ENCODE assay signal across 6 mouse cellular contexts in the genomic region with DNA sequence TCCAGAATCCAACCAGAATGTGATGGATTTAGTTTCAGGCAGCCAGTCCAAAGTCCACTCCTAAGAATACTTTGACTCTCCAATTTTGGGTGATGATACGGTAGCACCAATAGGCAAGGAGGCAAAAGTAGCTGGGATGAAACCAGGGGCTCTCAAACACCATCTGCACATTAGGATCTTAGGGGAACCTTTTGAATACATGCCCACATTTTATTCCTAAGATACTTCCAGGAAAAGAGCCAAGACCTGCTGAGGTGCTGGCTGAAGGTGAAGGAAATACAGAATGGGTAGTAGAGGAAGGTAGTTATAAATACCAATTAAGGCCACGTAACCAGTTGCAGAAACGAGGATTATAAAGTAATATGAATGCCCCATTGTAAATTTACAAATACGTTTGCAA. TPM values are rescaled to one million over a fixed set of nuclear protein-coding genes. Genes with fewer than 3 reads are reported as not detected.
A peak's percentile ranks its signal among the peaks of the same experiment; 100 is the strongest.
DNase-seq lines count a peak whose midpoint lies in the region; ATAC-seq and TF ChIP-seq lines count a peak whose summit lies in the region.
"Not testable (repeated sequence)": the region's sequence is repeated elsewhere in the genome, so short reads cannot be mapped to it uniquely, and the experiment has no call there.

No protein-coding gene starts in this region.

- H3K9ac ChIP-seq in MEL (ENCODE audit: control insufficient read depth, low read depth, low read length, poor library complexity, severe bottlenecking) = peak overlapping the region; percentile 2; the same call in 1 of the 2 replicates
- H3K9ac ChIP-seq in forebrain, embryonic 13.5 days; liver, embryonic 12.5 days; liver, embryonic 14.5 days (replicated peaks); liver, postnatal 0 days (replicated peaks): not testable (repeated sequence)

- not testable (repeated sequence) for H3K9me3 ChIP-seq in MEL (replicated peaks; ENCODE audit: insufficient read depth, low read length); forebrain, embryonic 13.5 days (replicated peaks); liver, embryonic 12.5 days (replicated peaks); liver, embryonic 14.5 days (ENCODE audit: control insufficient read depth, low read length); liver, postnatal 0 days (ENCODE audit: low read length)

- TF ChIP-seq POLR2A in MEL (IDR thresholded peaks at IDR 0.05; ENCODE audit: control insufficient read depth in 1 of 2, insufficient read depth in 1 of 2, low read depth in 1 of 2, low read length in 2 of 2, poor library complexity in 1 of 2) = not testable (repeated sequence)

- ATAC-seq in forebrain, embryonic 13.5 days; liver, embryonic 12.5 days; liver, embryonic 14.5 days (ENCODE audit: insufficient read depth); liver, postnatal 0 days: not testable (repeated sequence)

- H3K36me3 ChIP-seq in MEL (ENCODE audit: control insufficient read depth in 1 of 2, insufficient read depth in 2 of 2, low read length in 2 of 2) = peaks cover 0 to 20% of the 10 kb centered on the region in 2 experiments; a peak in 2 of 4 replicates
- H3K36me3 ChIP-seq in forebrain, embryonic 13.5 days (ENCODE audit: poor library complexity, severe bottlenecking); liver, embryonic 12.5 days; liver, embryonic 14.5 days (replicated peaks; ENCODE audit: control insufficient read depth, insufficient read depth, low read depth); liver, postnatal 0 days (replicated peaks; ENCODE audit: insufficient read depth, low read length): not testable (repeated sequence)

- H3K79me2 ChIP-seq in MEL (ENCODE audit: control insufficient read depth, insufficient read depth, low read length, poor library complexity) = not testable (repeated sequence)

- not testable (repeated sequence) for DNase-seq in MEL (ENCODE audit: low read depth, low spot score); liver, embryonic 14.5 days (ENCODE audit: low read depth in 3 of 3, low spot score in 3 of 3); liver, postnatal 0 days
- peak; percentile 30 to 57 for DNase-seq in cerebellum, postnatal 14 days

- 79% methylated on average over 2 of the region's 4 CpGs for WGBS in forebrain, embryonic 13.5 days
- 72% methylated on average over 2 of the region's 4 CpGs for WGBS in liver, embryonic 12.5 days (ENCODE audit: insufficient replicate concordance)
- WGBS in liver, embryonic 14.5 days (ENCODE audit: insufficient replicate concordance) = 69% methylated on average over 1 of the region's 4 CpGs
- 82% methylated on average over 1 of the region's 4 CpGs for WGBS in liver, postnatal 0 days (ENCODE audit: insufficient replicate concordance)

- not testable (repeated sequence) for TF ChIP-seq CTCF in MEL (IDR thresholded peaks at IDR 0.05 in 2 of 3, conservative IDR thresholded peaks at IDR 0.05 in 1 of 3; ENCODE audit: control insufficient read depth in 1 of 3, insufficient read depth in 1 of 3, low read depth in 2 of 3, low read length in 3 of 3, poor library complexity in 1 of 3, severe bottlenecking in 1 of 3); liver, embryonic 14.5 days (IDR thresholded peaks at IDR 0.05; ENCODE audit: low read depth); liver, postnatal 0 days (IDR thresholded peaks at IDR 0.05; ENCODE audit: low read depth)

- not testable (repeated sequence) for H3K27me3 ChIP-seq in MEL (ENCODE audit: control insufficient read depth in 1 of 2, insufficient read depth in 2 of 2, low read length in 2 of 2); forebrain, embryonic 13.5 days; liver, embryonic 12.5 days (replicated peaks); liver, embryonic 14.5 days (ENCODE audit: control insufficient read depth, insufficient read depth, low read length); liver, postnatal 0 days (ENCODE audit: insufficient read depth, low read length)

- H3K4me2 ChIP-seq in forebrain, embryonic 13.5 days = peak overlapping the region; percentile 14; the same call in 1 of the 2 replicates
- H3K4me2 ChIP-seq in liver, embryonic 12.5 days = peak overlapping the region; percentile 71; the same call in 1 of the 2 replicates
- H3K4me2 ChIP-seq in liver, embryonic 14.5 days (ENCODE audit: low read depth) = peak overlapping the region; percentile 75; the same call in 1 of the 2 replicates
- H3K4me2 ChIP-seq in liver, postnatal 0 days (ENCODE audit: low read depth, low read length) = 0 out of 2 replicates have a peak overlapping the region, but pooled peaks have one; percentile 10

- TF ChIP-seq EP300 in MEL (IDR thresholded peaks at IDR 0.05; ENCODE audit: low read depth in 1 of 2, low read length in 2 of 2); liver, embryonic 14.5 days (IDR thresholded peaks at IDR 0.05; ENCODE audit: low read depth); liver, postnatal 0 days (IDR thresholded peaks at IDR 0.05; ENCODE audit: low read depth): not testable (repeated sequence)

- H3K4me1 ChIP-seq in MEL (ENCODE audit: control insufficient read depth in 1 of 2, insufficient read depth in 2 of 2, low read length in 2 of 2) = peaks cover 12 to 26% of the 10 kb centered on the region in 2 experiments
- H3K4me1 ChIP-seq in forebrain, embryonic 13.5 days = peaks cover 15% of the 10 kb centered on the region
- peaks cover 36% of the 10 kb centered on the region for H3K4me1 ChIP-seq in liver, embryonic 12.5 days
- H3K4me1 ChIP-seq in liver, embryonic 14.5 days (replicated peaks; ENCODE audit: control insufficient read depth in 2 of 2, insufficient read depth in 2 of 2, low read length in 1 of 2) = peaks cover 21 to 29% of the 10 kb centered on the region in 2 experiments
- not testable (repeated sequence) for H3K4me1 ChIP-seq in liver, postnatal 0 days (ENCODE audit: insufficient read depth)

- H3K27ac ChIP-seq in MEL (ENCODE audit: control insufficient read depth, low read depth, low read length) = peak overlapping the region; percentile 22
- H3K27ac ChIP-seq in forebrain, embryonic 13.5 days = peak overlapping the region; percentile 40; the same call in 1 of the 2 replicates
- peak overlapping the region; percentile 25; the same call in 1 of the 2 replicates for H3K27ac ChIP-seq in liver, embryonic 12.5 days
- H3K27ac ChIP-seq in liver, embryonic 14.5 days; liver, postnatal 0 days (ENCODE audit: low read depth): not testable (repeated sequence)

- peak overlapping the region in 1 of 2 experiments; percentile 74; a peak in 2 of 4 replicates for H3K4me3 ChIP-seq in MEL (ENCODE audit: control insufficient read depth in 1 of 2, insufficient read depth in 1 of 2, low read depth in 2 of 2, low read length in 2 of 2)
- not testable (repeated sequence) for H3K4me3 ChIP-seq in forebrain, embryonic 13.5 days; liver, embryonic 12.5 days; liver, embryonic 14.5 days (ENCODE audit: insufficient read depth in 1 of 2, low read depth in 2 of 2, low read length in 2 of 2); liver, postnatal 0 days (ENCODE audit: low read depth, low read length)

- not testable (repeated sequence) for TF ChIP-seq RAD21 in MEL (IDR thresholded peaks at IDR 0.05; ENCODE audit: low read depth, low read length)

RNA-seq across cellular contexts. Expression of gene Acyp1, which starts 6.5 kb away (rescaled TPM):
- 51.2 and 54.5 TPM in 2 replicates for total RNA-seq in MEL (2012; rRNA removed)
- 10 to 100 TPM in 1 of 2 experiments, not detected in 1; 47.4 TPM for polyA plus RNA-seq in MEL (2012; ENCODE audit: insufficient read depth in 1 of 2, insufficient read length in 2 of 2, low read depth in 1 of 2, low replicate concordance in 2 of 2, missing spikeins in 1 of 2)
- 69.2 and 75.7 TPM in 2 replicates for polyA plus RNA-seq in forebrain, embryonic 13.5 days (2015; fragmentation: Nextera tagmentation; extraction: Ambion mirVana)
- 76.1 and 78.7 TPM in 2 replicates for polyA plus RNA-seq in liver, embryonic 12.5 days (2016; fragmentation: Nextera tagmentation; extraction: Ambion mirVana)
- polyA plus RNA-seq in liver, embryonic 14.5 days (2012; rRNA removed) = 24.2 and 27.1 TPM in 2 replicates
- polyA plus RNA-seq in liver, embryonic 14.5 days (2014; fragmentation: Nextera tagmentation; extraction: Ambion mirVana) = 65.3 and 68.5 TPM in 2 replicates
- polyA plus RNA-seq in liver, postnatal 0 days (2015; fragmentation: Nextera tagmentation; extraction: Ambion mirVana) = 27.8 and 29.9 TPM in 2 replicates

RNA-seq across cellular contexts. Expression of gene Zc2hc1c, which starts 6.6 kb away (rescaled TPM):
- total RNA-seq in MEL (2012; rRNA removed) = 0.03 and 0.04 TPM in 2 replicates
- polyA plus RNA-seq in MEL (2012; ENCODE audit: insufficient read depth in 1 of 2, insufficient read length in 2 of 2, low read depth in 1 of 2, low replicate concordance in 2 of 2, missing spikeins in 1 of 2) = under 1 TPM in 1 of 2 experiments, not detected in 1; 0.39 TPM
- 1.0 and 1.4 TPM in 2 replicates for polyA plus RNA-seq in forebrain, embryonic 13.5 days (2015; fragmentation: Nextera tagmentation; extraction: Ambion mirVana)
- 0.12 and 0.14 TPM in 2 replicates for polyA plus RNA-seq in liver, embryonic 12.5 days (2016; fragmentation: Nextera tagmentation; extraction: Ambion mirVana)
- 0.02 TPM in 2 replicates for polyA plus RNA-seq in liver, embryonic 14.5 days (2012; rRNA removed)
- polyA plus RNA-seq in liver, embryonic 14.5 days (2014; fragmentation: Nextera tagmentation; extraction: Ambion mirVana) = 0.03 and 0.19 TPM in 2 replicates
- polyA plus RNA-seq in liver, postnatal 0 days (2015; fragmentation: Nextera tagmentation; extraction: Ambion mirVana) = 0.12 and 0.22 TPM in 2 replicates

RNA-seq across cellular contexts. Expression of gene Mlh3, which starts 11.4 kb away (rescaled TPM):
- total RNA-seq in MEL (2012; rRNA removed) = 7.3 and 8.5 TPM in 2 replicates
- polyA plus RNA-seq in MEL (2012; ENCODE audit: insufficient read depth in 1 of 2, insufficient read length in 2 of 2, low read depth in 1 of 2, low replicate concordance in 2 of 2, missing spikeins in 1 of 2) = 1 to 10 TPM in 1 of 2 experiments, not detected in 1; 8.6 TPM
- 7.5 and 9.8 TPM in 2 replicates for polyA plus RNA-seq in forebrain, embryonic 13.5 days (2015; fragmentation: Nextera tagmentation; extraction: Ambion mirVana)
- polyA plus RNA-seq in liver, embryonic 12.5 days (2016; fragmentation: Nextera tagmentation; extraction: Ambion mirVana) = 4.0 and 4.4 TPM in 2 replicates
- 1.7 and 2.0 TPM in 2 replicates for polyA plus RNA-seq in liver, embryonic 14.5 days (2012; rRNA removed)
- 2.3 TPM in 2 replicates for polyA plus RNA-seq in liver, embryonic 14.5 days (2014; fragmentation: Nextera tagmentation; extraction: Ambion mirVana)
- 1.4 and 1.6 TPM in 2 replicates for polyA plus RNA-seq in liver, postnatal 0 days (2015; fragmentation: Nextera tagmentation; extraction: Ambion mirVana)

RNA-seq across cellular contexts. Expression of gene Nek9, which starts 57.4 kb away (rescaled TPM):
- total RNA-seq in MEL (2012; rRNA removed) = 19.0 and 23.4 TPM in 2 replicates
- 10 to 100 TPM in 1 of 2 experiments, not detected in 1; 32.2 TPM for polyA plus RNA-seq in MEL (2012; ENCODE audit: insufficient read depth in 1 of 2, insufficient read length in 2 of 2, low read depth in 1 of 2, low replicate concordance in 2 of 2, missing spikeins in 1 of 2)
- 13.4 and 15.6 TPM in 2 replicates for polyA plus RNA-seq in forebrain, embryonic 13.5 days (2015; fragmentation: Nextera tagmentation; extraction: Ambion mirVana)
- polyA plus RNA-seq in liver, embryonic 12.5 days (2016; fragmentation: Nextera tagmentation; extraction: Ambion mirVana) = 11.6 and 12.1 TPM in 2 replicates
- polyA plus RNA-seq in liver, embryonic 14.5 days (2012; rRNA removed) = 6.6 and 8.8 TPM in 2 replicates
- polyA plus RNA-seq in liver, embryonic 14.5 days (2014; fragmentation: Nextera tagmentation; extraction: Ambion mirVana) = 4.1 and 4.4 TPM in 2 replicates
- 4.1 and 4.5 TPM in 2 replicates for polyA plus RNA-seq in liver, postnatal 0 days (2015; fragmentation: Nextera tagmentation; extraction: Ambion mirVana)

Comparison
In these comparisons a context has a peak if more than half of its experiments do, and no peak if none do; other contexts are left out.
1. H3K4me2 ChIP-seq: peak in every context shown above with its lines; median percentile 75 in liver, embryonic 14.5 days; 71 in liver, embryonic 12.5 days; 14 in forebrain, embryonic 13.5 days; 10 in liver, postnatal 0 days.